Mouse (Mus musculus): ENCODE data around the gene Dtx3l. TPM values are rescaled to one million over a fixed set of nuclear protein-coding genes. Genes with fewer than 3 reads are reported as not detected.
"Not testable (repeated sequence)": the region's sequence is repeated elsewhere in the genome, so short reads cannot be mapped to it uniquely, and the experiment has no call there.

The Dtx3l gene
- 1 to 10 TPM; 3.6 to 4.6 TPM for total RNA-seq (2021)
- long read RNA-seq, experiment 1, full-length matches to known transcripts: 3 of 3 reads
- long read RNA-seq, experiment 1, partial matches to known transcripts: 0 of 3 reads
- long read RNA-seq, experiment 1, other reads (novel, unspliced or antisense): 0 of 3 reads
- long read RNA-seq, experiment 2, partial matches to known transcripts: 0 of 1 reads
- long read RNA-seq, experiment 2, other reads (novel, unspliced or antisense): 1 of 1 reads

- intact Hi-C loops (cut with DNase I): loop anchor here (2.0 to 5.0 kb wide), 2 partner anchors 46 to 64 kb away; no protein-coding TSS in a partner anchor
- DNase-seq: peak; percentile 32 to 62
These were observed at the start of gene Dtx3l, which contains the start of gene Parp9 for GRCm38 (mm10) chr16:35938211-35939151. Gene Dtx3l, minus strand, starts transcription at chr16:35939151. Gene Parp9, plus strand, starts transcription at chr16:35938470.

- intact Hi-C loops (cut with DNase I): no loop called here
- no peak for DNase-seq
These were observed 49.0 kb upstream of the Dtx3l start for GRCm38 (mm10) chr16:35987930-35988329.

GRCm38 (mm10) chr16:35984471-35984870, 45.5 kb upstream of the Dtx3l start:
- no peak for DNase-seq
- intact Hi-C loops (cut with DNase I): loop anchor here (5.0 kb wide), 1 partner anchor 112 kb away; the partner anchor contains the start of gene Parp14

- peak; percentile 49 to 50 for DNase-seq
- intact Hi-C loops (cut with DNase I): loop anchor here (5.0 kb wide), 1 partner anchor 111 kb away; the partner anchor contains the start of gene Parp14
These were observed 44.7 kb upstream of the Dtx3l start for GRCm38 (mm10) chr16:35983517-35984101.

GRCm38 (mm10) chr16:35982902-35983516, 44.1 kb upstream of the Dtx3l start:
- intact Hi-C loops (cut with DNase I): loop anchor here (5.0 kb wide), 1 partner anchor 111 kb away; the partner anchor contains the start of gene Parp14

GRCm38 (mm10) chr16:35982506-35982901, 43.6 kb upstream of the Dtx3l start:
- intact Hi-C loops (cut with DNase I): loop anchor here (5.0 kb wide), 1 partner anchor 110 kb away; the partner anchor contains the start of gene Parp14
- no peak for DNase-seq

More at GRCm38 (mm10) chr16:35982902-35983516, 44.1 kb upstream of the Dtx3l start:
- peak; percentile 82 to 85 for DNase-seq

- peak; percentile 100 for DNase-seq
- intact Hi-C loops (cut with DNase I): loop anchor here (5.0 kb wide), 1 partner anchor 109 kb away; the partner anchor contains the start of gene Parp14
These were observed 42.4 kb upstream of the Dtx3l start for GRCm38 (mm10) chr16:35981363-35981821.

- DNase-seq; intact Hi-C loops (cut with DNase I): not testable (repeated sequence)
These were observed 39.5 kb upstream of the Dtx3l start, which contains the start of gene Kpna1 for GRCm38 (mm10) chr16:35978450-35978849. Gene Kpna1, plus strand, starts transcription at chr16:35978750.

- intact Hi-C loops (cut with DNase I): no loop called here
- DNase-seq: no peak
These were observed 35.1 kb upstream of the Dtx3l start for GRCm38 (mm10) chr16:35974021-35974420.

- intact Hi-C loops (cut with DNase I): no loop called here
- no peak for DNase-seq
These were observed 29.2 kb upstream of the Dtx3l start for GRCm38 (mm10) chr16:35968149-35968548.

- intact Hi-C loops (cut with DNase I): no loop called here
- DNase-seq: no peak
These were observed 28.4 kb upstream of the Dtx3l start for GRCm38 (mm10) chr16:35967319-35967718.

- intact Hi-C loops (cut with DNase I): no loop called here
- no peak for DNase-seq
These were observed 27.6 kb upstream of the Dtx3l start for GRCm38 (mm10) chr16:35966411-35967115.

GRCm38 (mm10) chr16:35965991-35966390, 27.0 kb upstream of the Dtx3l start:
- intact Hi-C loops (cut with DNase I); DNase-seq: not testable (repeated sequence)

- no peak for DNase-seq
- intact Hi-C loops (cut with DNase I): no loop called here
These were observed 13.7 kb upstream of the Dtx3l start for GRCm38 (mm10) chr16:35952628-35953130.

- no peak for DNase-seq
- intact Hi-C loops (cut with DNase I): no loop called here
These were observed 12.3 kb upstream of the Dtx3l start for GRCm38 (mm10) chr16:35951216-35951615.

- DNase-seq: no peak
- intact Hi-C loops (cut with DNase I): no loop called here
These were observed 10.3 kb upstream of the Dtx3l start for GRCm38 (mm10) chr16:35949264-35949663.

- DNase-seq: no peak
- intact Hi-C loops (cut with DNase I): no loop called here
These were observed 2.4 kb upstream of the Dtx3l start for GRCm38 (mm10) chr16:35941382-35941781.

GRCm38 (mm10) chr16:35939690-35940089, 739 bp upstream of the Dtx3l start:
- intact Hi-C loops (cut with DNase I): loop anchor here (2.0 to 5.0 kb wide), 2 partner anchors 47 to 65 kb away; no protein-coding TSS in a partner anchor

GRCm38 (mm10) chr16:35939261-35939660, 310 bp upstream of the Dtx3l start:
- DNase-seq: no peak
- intact Hi-C loops (cut with DNase I): loop anchor here (2.0 to 5.0 kb wide), 2 partner anchors 47 to 64 kb away; no protein-coding TSS in a partner anchor

More at GRCm38 (mm10) chr16:35939690-35940089, 739 bp upstream of the Dtx3l start:
- peak; percentile 78 to 83 for DNase-seq

All from gastrocnemius, postnatal 36 days (tissue).